Mouse (Mus musculus): ENCODE measurements around the gene Mcu. TPM values are rescaled to one million over a fixed set of nuclear protein-coding genes. Genes with fewer than 3 reads are reported as not detected.

Mcu gene
- total RNA-seq, 2 experiments from 2014 or later, result 36.3 to 43.3 TPM

GRCm38 (mm10) chr10:59614141-59614540, 2.4 kb downstream of the Mcu start:
- DNase-seq (ENCODE audit: low spot score in 2 of 2), result no peak

GRCm38 (mm10) chr10:59613276-59613675, 3.2 kb downstream of the Mcu start:
- DNase-seq (ENCODE audit: low spot score in 2 of 2), result no peak

GRCm38 (mm10) chr10:59604879-59605464, 11.5 kb downstream of the Mcu start:
- DNase-seq (ENCODE audit: low spot score in 2 of 2), result no peak

- no peak for DNase-seq (ENCODE audit: low spot score in 2 of 2)
Observed at GRCm38 (mm10) chr10:59603843-59604242, 12.6 kb downstream of the Mcu start.

GRCm38 (mm10) chr10:59602891-59603290, 13.6 kb downstream of the Mcu start:
- no peak for DNase-seq (ENCODE audit: low spot score in 2 of 2)

GRCm38 (mm10) chr10:59602043-59602442, 14.4 kb downstream of the Mcu start:
- DNase-seq (ENCODE audit: low spot score in 2 of 2), result no peak

- no peak for DNase-seq (ENCODE audit: low spot score in 2 of 2)
Observed at GRCm38 (mm10) chr10:59600516-59600915, 16.0 kb downstream of the Mcu start.

DNA sequence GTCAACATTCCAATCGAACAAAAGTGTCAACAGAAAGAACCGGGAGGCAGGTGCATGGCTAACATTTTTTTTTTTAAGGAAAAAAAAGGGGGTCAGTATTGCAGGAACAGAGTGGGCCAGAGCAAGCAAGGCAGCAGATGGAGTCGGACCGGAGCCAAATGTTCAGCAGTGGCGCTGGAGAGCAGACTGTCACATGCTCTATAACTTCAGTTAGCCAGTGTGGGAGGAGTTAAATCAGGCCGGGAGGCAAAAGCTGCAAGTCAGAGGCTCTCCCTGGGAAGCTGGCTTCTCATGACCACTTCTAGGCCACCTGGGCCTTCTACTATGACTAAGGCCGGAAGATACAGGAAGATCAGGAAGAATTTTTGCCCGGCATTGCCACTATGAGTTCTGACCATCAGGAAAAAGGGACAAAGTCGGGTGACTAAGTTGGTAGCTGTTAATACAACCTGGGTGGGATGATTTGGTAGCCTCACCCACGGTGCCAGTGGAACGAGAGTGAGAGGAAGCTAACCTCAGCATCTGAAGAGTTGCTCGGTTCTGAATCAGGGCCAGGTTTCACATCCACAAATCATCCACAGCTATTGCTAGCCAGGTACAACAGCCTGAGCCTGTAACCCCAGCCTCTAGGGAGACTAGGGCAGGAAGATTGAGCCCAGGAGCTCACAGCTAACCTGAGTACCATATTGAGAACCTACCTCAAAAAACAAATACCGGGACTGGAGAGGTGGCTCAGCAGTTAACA, 22.5 kb downstream of the Mcu start:
- no peak for DNase-seq (ENCODE audit: low spot score in 2 of 2)

DNA sequence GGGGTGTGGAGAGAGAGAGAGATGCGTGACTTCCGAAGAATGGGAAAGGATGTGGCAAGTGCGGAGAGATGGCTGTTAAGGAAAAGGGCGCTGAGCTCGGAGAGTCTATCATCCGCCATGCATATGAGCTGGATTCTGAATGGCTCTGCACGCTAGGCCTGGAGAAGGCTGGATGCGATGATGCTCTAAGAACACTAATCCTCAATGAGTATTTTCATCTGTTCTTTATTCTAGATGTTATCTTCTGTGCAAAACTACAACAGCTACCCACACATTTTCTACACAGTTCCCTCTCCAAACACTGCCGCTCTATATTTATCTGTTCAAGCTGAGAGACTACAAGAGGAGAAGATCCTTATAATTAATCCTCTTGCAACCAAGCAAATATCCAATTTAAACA, 25.9 kb downstream of the Mcu start:
- no peak for DNase-seq (ENCODE audit: low spot score in 2 of 2)

DNA sequence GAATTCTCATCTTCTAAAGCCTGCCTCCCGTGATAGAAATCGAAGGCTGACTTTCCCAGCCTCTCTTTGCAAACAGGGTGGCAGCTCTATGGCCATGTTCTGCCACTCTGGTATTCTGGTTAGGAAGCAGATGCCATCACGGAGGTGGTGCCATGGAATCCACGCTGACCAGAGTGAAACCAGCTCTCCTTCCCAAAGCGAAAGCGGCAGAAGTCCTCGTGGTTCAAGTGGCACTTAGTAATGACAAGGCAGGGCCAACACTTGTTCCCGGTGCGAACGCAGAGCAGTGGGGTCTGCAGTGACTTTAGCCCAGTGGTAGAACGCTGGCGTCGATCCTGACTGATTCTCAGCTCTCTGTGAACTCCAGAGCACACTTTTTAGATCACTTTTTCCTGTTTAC, 26.6 kb downstream of the Mcu start:
- DNase-seq (ENCODE audit: low spot score in 2 of 2), result no peak

DNA sequence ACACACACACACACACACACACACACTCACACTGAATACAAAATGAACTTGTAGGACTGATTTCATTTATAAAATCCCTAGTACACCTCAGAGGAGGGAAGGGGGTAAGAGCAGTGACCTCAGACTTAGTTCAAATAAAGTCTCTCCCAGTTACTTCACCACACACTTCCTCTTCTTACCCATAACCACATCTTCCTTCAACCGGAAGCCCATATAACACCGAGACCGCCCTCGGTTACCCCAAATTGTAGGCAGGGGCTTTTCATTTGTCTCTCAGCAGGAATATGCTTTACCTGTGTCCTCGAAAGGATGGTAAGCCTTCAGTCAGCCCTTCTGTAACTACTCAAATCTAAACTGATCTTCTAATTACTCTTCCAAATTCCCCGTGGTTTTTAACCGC, 27.1 kb downstream of the Mcu start:
- DNase-seq (ENCODE audit: low spot score in 2 of 2), result no peak

GRCm38 (mm10) chr10:59588135-59588534, 28.4 kb downstream of the Mcu start:
- DNase-seq (ENCODE audit: low spot score in 2 of 2), result no peak

DNA sequence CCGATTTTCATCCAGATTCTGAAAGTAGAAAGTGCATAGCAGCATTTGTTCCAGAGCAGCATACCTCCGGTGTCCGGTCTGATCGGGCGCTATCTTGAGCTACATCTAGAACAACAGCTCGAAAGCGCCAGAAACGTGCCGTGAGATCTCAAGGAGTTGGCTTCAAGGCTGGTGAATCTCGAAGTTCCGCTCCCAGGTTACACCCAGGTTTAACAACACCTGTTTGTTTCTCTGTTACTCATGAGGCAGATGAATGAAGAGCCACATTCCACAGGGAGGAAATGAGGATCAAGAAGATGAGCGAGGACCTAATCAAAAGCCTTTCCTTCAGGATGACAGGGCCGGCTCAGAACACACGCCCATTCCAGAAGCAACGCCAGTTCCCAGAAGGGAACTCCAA, 29.7 kb downstream of the Mcu start:
- no peak for DNase-seq (ENCODE audit: low spot score in 2 of 2)

- DNase-seq (ENCODE audit: low spot score in 2 of 2), result no peak
Observed at GRCm38 (mm10) chr10:59585621-59586020, 30.9 kb downstream of the Mcu start.

DNA sequence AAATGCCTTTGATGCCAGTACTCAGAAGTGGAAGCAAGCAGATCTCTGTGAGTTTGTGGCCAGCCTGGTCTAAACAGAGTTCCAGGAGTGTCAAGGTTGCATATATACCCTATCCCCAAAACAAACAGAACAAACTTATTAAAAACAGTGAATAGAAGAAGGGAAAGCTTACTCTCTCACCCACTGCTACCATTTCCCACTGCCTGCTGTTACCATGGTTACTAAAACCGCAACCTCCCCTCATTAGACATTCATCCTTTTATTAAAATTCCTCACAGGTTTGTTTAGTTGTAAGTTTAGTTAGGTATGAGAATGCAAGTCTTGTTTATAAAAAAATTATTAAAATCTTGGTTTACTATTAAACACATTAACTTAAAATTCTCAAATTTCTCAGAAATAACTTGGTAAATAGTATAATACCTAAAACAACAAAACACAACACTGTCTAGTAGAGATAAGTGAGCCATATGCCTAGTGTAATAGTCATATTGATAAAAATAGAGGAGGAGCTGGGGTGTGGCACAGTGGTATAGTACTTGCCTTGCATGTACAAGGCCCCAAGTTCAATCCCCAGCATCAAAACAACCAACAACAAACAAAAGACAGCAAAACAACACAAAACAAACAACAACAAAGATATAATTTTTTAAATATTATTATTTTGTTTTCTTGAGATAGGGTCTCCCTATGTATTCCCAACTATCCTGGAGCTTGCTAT, 34.5 kb downstream of the Mcu start:
- DNase-seq (ENCODE audit: low spot score in 2 of 2), result no peak

GRCm38 (mm10) chr10:59580593-59581149, 35.8 kb downstream of the Mcu start:
- DNase-seq (ENCODE audit: low spot score in 2 of 2), result no peak

DNA sequence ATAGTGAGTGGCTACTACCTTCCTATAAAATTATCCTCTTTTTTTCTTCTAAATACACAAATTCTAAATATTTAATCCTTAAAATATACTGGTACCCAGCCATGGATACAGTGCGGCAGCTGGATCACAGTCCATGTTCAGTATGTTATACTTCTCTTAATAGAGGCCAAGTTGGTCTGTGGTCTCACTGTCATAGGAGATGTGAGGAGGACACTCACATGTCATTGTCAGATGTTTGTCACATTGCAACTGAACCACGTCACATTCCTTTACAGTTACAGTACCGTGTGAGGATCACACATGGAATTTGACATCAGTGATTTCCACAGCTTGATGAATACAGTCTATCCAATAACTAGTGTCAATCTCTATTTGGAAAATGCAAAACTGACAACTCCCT, 36.8 kb downstream of the Mcu start:
- no peak for DNase-seq (ENCODE audit: low spot score in 2 of 2)

- DNase-seq (ENCODE audit: low spot score in 2 of 2), result no peak
Observed at GRCm38 (mm10) chr10:59577871-59578801, 38.4 kb downstream of the Mcu start.

DNA sequence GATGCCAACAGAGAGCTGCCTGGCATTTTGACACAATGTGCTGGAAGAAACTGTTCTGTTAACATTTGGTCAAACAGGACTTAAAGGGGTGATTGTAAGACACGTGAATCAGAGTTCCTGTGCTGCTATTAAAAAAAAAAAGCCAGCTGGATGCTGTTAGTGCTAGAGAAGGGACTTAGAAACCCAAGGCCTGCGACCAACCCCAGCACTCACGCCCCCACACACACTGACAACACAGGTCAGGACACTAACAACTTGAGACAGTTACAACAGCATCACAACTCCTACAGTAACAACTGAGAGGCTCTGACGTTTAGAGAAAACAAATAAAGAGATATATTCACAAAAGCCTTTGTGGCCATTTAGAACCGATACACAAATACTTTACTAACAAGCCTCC, 40.2 kb downstream of the Mcu start:
- DNase-seq (ENCODE audit: low spot score in 2 of 2), result no peak

DNA sequence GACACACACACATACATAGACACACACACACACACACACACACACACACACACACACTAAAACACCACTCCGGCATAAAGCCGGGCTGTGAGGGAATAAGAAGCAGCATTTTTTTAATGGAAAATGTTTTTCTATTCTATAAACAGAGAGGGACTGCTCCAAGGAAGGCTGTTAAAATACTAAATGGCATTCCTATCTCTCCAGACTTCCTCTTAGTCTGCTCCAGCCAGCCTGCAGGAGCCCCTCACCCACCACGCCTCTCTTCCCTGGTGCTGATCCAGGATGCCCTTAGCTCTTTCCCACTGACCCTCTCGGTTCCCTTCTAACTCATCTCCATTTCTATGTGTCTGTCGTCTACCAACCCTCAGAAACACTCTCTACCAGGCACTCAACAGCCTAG, 44.5 kb downstream of the Mcu start:
- DNase-seq (ENCODE audit: low spot score in 2 of 2), result no peak

DNA sequence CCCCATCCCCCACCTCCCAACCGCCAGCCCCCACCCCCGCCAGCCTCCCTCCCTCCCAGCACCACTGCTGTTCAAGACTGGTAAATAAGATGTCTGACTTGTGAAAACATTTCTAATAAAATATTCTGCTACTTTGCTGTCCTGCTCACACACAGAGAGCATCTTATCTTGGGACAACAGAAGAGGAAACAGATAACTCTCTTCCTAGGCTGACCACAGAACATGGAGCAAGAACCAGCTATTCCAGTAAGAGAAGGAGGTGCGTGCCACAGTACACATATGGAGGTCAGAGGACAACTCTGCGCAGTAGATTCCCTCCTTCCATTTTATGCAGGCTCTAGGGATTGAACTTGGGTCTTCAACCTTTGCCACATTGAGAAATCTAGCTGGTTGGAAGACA, 45.2 kb downstream of the Mcu start:
- DNase-seq (ENCODE audit: low spot score in 2 of 2), result no peak

Measured in adrenal gland, postnatal 4 days (tissue).